Mouse (Mus musculus) G1E (cell line): ENCODE measurements around the gene Tspan3. TPM values are rescaled to one million over a fixed set of nuclear protein-coding genes. Genes with fewer than 3 reads are reported as not detected.

ENCODE experiments used
- ATAC-seq: 2 replicates; pipeline ENCODE4 v1.8.0; 2016; ENCODE audit warnings: mild to moderate bottlenecking; ENCODE audit not compliant: insufficient number of reproducible peaks, poor library complexity, low FRiP score, severe bottlenecking; ENCODE audit errors: extremely low read depth
- DNase-seq: peaks from one replicate; pipeline ENCODE4 v3.0.0; 2012; ENCODE audit warnings: low spot score
- H3K27me3 ChIP-seq: 2 replicates; pipeline ENCODE4 v1.6.1; 2012; ENCODE audit warnings: mild to moderate bottlenecking, low read length, inconsistent platforms; ENCODE audit not compliant: insufficient read depth
- H3K36me3 ChIP-seq: replicated peaks from 2 replicates; pipeline ENCODE3; 2012; ENCODE audit warnings: mild to moderate bottlenecking, inconsistent platforms
- H3K4me1 ChIP-seq: 2 replicates; pipeline ENCODE4 v1.6.1; 2012; ENCODE audit warnings: low read depth, low read length, inconsistent platforms, mixed read lengths; ENCODE audit not compliant: insufficient read depth
- H3K4me3 ChIP-seq: 2 replicates; pipeline ENCODE4 v1.5.1; 2012; ENCODE audit warnings: low read depth, mild to moderate bottlenecking, inconsistent platforms, low read length, moderate library complexity, mixed read lengths
- H3K9me3 ChIP-seq: replicated peaks from 2 replicates; pipeline ENCODE4 v1.6.1; 2012; ENCODE audit warnings: inconsistent platforms
- CTCF ChIP-seq: IDR thresholded peaks from 2 replicates; pipeline ENCODE4 v1.5.1; 2012; ENCODE audit warnings: low read depth, low read length, inconsistent platforms, mixed read lengths
- GATA1 ChIP-seq: IDR thresholded peaks from 2 replicates; pipeline ENCODE4 v1.6.1; 2012; ENCODE audit warnings: borderline replicate concordance, low read length, inconsistent platforms, mixed read lengths
- GATA2 ChIP-seq: IDR thresholded peaks from 2 replicates; pipeline ENCODE4 v1.6.1; 2012; ENCODE audit warnings: low read depth, low read length, inconsistent platforms, borderline replicate concordance
- POLR2AphosphoS5 ChIP-seq: IDR thresholded peaks from 2 replicates; pipeline ENCODE4 v1.6.1; 2012; ENCODE audit warnings: low read depth, low read length, inconsistent platforms; ENCODE audit not compliant: insufficient replicate concordance
- TAL1 ChIP-seq: conservative IDR thresholded peaks from 2 replicates; pipeline ENCODE4 v1.6.1; 2012; ENCODE audit warnings: low read depth, low read length, inconsistent platforms, mixed read lengths
- polyA plus RNA-seq: library from polyadenylated mRNA; stranded (reverse); fragments of >175 nt; gene quantifications from 2 replicates; pipeline ENCODE4 v1.2.3, GENCODE M21; 2012
- total RNA-seq, 2 experiments: library from RNA; stranded (forward) in 1 of 2; stranded (reverse) in 1 of 2; fragments of 200-1000 nt in 1 of 2; fragments of >200 nt in 1 of 2; fragmentation: Nextera tagmentation in 1 of 2; gene quantifications; 2 replicates each; pipeline ENCODE4 v1.2.3; 2014 to 2017

Tspan3 gene
- total and polyA plus RNA-seq, 3 experiments = 0.33 TPM; not detected in 2

DNA sequence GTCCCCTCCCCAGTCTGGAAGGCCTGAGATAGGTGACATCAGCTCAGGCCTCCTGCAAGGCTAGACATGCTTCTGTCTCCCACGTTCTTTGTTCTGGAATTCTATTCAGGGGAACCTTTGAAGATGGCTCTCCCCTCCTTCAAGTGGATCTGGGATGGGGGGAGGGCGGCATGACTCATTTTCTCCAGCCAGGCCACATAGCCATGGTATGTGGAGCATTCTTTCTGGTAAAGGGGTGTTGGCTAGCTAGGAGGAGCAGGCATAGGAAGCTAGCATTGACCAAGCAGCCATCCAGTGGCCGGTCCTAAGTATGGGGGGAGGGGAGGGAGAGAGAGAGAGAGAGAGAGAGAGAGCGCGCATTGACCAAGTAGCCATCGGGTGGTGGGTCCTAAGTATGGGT lies 57.8 kb downstream of the Tspan3 start:
- Histone ChIP-seq H3K9me3 (no peaks in the 10 kb centered on the region), H3K27me3 (peaks cover 11% of the 10 kb centered on the region), H3K36me3 (no peaks in the 10 kb centered on the region), H3K4me3 (no peak overlapping the region), H3K4me1 (no peaks in the 10 kb centered on the region)
- TF ChIP-seq GATA2 = no peak
- TF ChIP-seq CTCF = no peak
- TF ChIP-seq POLR2AphosphoS5 = no peak
- TF ChIP-seq TAL1 = no peak
- TF ChIP-seq GATA1 = no peak
- DNase-seq = no peak
- ATAC-seq = no peak

GRCm38 (mm10) chr9:56106274-56107072 lies 58.8 kb downstream of the Tspan3 start:
- Histone ChIP-seq H3K27me3 (peaks cover 11% of the 10 kb centered on the region), H3K36me3 (no peaks in the 10 kb centered on the region), H3K4me3 (no peak overlapping the region), H3K9me3 (no peaks in the 10 kb centered on the region), H3K4me1 (no peaks in the 10 kb centered on the region)
- DNase-seq = no peak
- ATAC-seq = no peak
- no peak for TF ChIP-seq GATA2

DNA sequence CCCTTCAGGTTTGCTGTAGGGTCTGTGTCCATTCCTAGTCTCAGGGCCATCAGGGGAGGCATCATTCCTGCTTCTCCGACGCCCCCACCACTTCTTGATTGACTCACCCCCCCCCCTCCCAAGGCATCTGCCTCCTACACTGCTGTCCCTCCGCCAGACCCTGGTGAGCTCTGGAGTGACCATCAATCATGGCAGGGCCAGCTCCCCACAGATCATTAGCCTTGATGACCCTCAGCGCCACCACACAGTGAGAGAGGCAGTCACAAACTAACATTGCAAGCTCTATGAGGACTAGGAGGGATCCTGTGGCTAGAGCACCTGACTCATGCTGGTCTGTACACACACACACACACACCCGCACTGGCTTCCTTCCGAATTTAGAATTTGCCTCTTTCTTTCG lies 60.4 kb downstream of the Tspan3 start:
- no peaks in the 10 kb centered on the region for H3K4me1 ChIP-seq

GRCm38 (mm10) chr9:56101022-56101421 lies 64.3 kb downstream of the Tspan3 start:
- H3K36me3 ChIP-seq = no peaks in the 10 kb centered on the region
- H3K4me3 ChIP-seq = no peak overlapping the region
- ATAC-seq (no peak), DNase-seq (no peak)
- H3K27me3 ChIP-seq = peaks cover 11% of the 10 kb centered on the region; the same call in 1 of the 2 replicates
- TF ChIP-seq GATA2 (no peak), GATA1 (no peak), CTCF (no peak), TAL1 (no peak), POLR2AphosphoS5 (no peak)
- H3K4me1 ChIP-seq = no peaks in the 10 kb centered on the region
- no peaks in the 10 kb centered on the region for H3K9me3 ChIP-seq

More for the DNA sequence above, 60.4 kb downstream of the Tspan3 start:
- DNase-seq = no peak
- H3K9me3 ChIP-seq = no peaks in the 10 kb centered on the region
- H3K4me3 ChIP-seq = no peak overlapping the region
- TF ChIP-seq CTCF (no peak), TAL1 (no peak), POLR2AphosphoS5 (no peak), GATA2 (no peak)
- no peak for ATAC-seq
- H3K27me3 ChIP-seq = peaks cover 8% of the 10 kb centered on the region
- H3K36me3 ChIP-seq = no peaks in the 10 kb centered on the region

GRCm38 (mm10) chr9:56100041-56100522 lies 65.2 kb downstream of the Tspan3 start:
- no peak overlapping the region for H3K4me3 ChIP-seq
- no peaks in the 10 kb centered on the region for H3K36me3 ChIP-seq
- DNase-seq (no peak), ATAC-seq (no peak)
- no peaks in the 10 kb centered on the region for H3K9me3 ChIP-seq
- H3K4me1 ChIP-seq = no peaks in the 10 kb centered on the region
- TF ChIP-seq POLR2AphosphoS5 (no peak), TAL1 (no peak), GATA2 (no peak)
- peaks cover 9% of the 10 kb centered on the region; the same call in 1 of the 2 replicates for H3K27me3 ChIP-seq

GRCm38 (mm10) chr9:56097584-56098298 lies 67.5 kb downstream of the Tspan3 start:
- TF ChIP-seq TAL1 (no peak), CTCF (no peak), GATA1 (no peak), POLR2AphosphoS5 (no peak), GATA2 (no peak)
- no peak overlapping the region for H3K4me3 ChIP-seq
- no peak for ATAC-seq
- no peaks in the 10 kb centered on the region for H3K9me3 ChIP-seq
- H3K36me3 ChIP-seq = no peaks in the 10 kb centered on the region
- DNase-seq = no peak
- peaks cover 7% of the 10 kb centered on the region; the same call in 1 of the 2 replicates for H3K27me3 ChIP-seq
- H3K4me1 ChIP-seq = no peaks in the 10 kb centered on the region
